In the genomic region with DNA sequence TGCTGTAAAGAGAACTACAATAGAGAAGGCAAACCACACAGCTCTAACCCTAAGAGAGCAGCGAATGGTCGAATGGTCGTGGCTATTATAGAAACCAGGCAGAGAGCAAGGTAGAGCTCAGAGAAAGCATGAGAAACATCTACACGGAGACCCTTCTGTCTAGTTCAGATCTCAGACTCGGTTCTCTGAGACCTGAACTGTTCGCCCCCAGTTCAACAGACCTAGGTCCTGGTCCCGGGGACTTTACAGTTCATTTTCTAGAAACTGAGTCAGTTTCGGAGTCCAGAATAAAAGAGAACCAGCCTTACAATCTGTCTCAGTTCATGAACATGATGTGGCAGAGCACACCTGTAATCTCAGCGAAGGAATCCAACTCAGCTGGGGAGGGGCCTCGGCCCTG, we compare ENCODE assay signal across 9 mouse cellular contexts. TPM values are rescaled to one million over a fixed set of nuclear protein-coding genes. Genes with fewer than 3 reads are reported as not detected.
DNase-seq lines count a peak whose midpoint lies in the region; ATAC-seq and TF ChIP-seq lines count a peak whose summit lies in the region.
"Had no signal": no experiment of that assay in that cellular context is flagged by ENCODE, and none has a peak within 500 bp of the region (broad histone marks: within the 10 kb centered on the region; RNA-seq: fewer than 3 reads in every experiment).

No protein-coding gene starts in this region.

- no peak for DNase-seq in heart, adult 18-20 months
- DNase-seq in G1E (ENCODE audit: low spot score) = no peak
- DNase-seq in midbrain, embryonic 11.5 days (ENCODE audit: low spot score, missing footprints) = peak; percentile 93
- no peak for DNase-seq in layer of hippocampus, postnatal 36 days
- DNase-seq in spleen, postnatal 14 days (ENCODE audit: low spot score in 2 of 2) = no peak

- H3K4me3 ChIP-seq in heart, embryonic 13.5 days = peak overlapping the region; percentile 84
- peak overlapping the region; percentile 65; the same call in 1 of the 2 replicates for H3K4me3 ChIP-seq in G1E (ENCODE audit: low read depth, low read length)
- H3K4me3 ChIP-seq in hindbrain, embryonic 13.5 days = peak overlapping the region; percentile 58
- H3K4me3 ChIP-seq in midbrain, embryonic 11.5 days (ENCODE audit: low read depth, low read length) = peak overlapping the region; percentile 28

- no peaks in the 10 kb centered on the region for H3K27me3 ChIP-seq in heart, embryonic 13.5 days (replicated peaks)
- no peaks in the 10 kb centered on the region for H3K27me3 ChIP-seq in G1E (ENCODE audit: insufficient read depth, low read length)
- no peaks in the 10 kb centered on the region for H3K27me3 ChIP-seq in hindbrain, embryonic 13.5 days
- H3K27me3 ChIP-seq in midbrain, embryonic 11.5 days (ENCODE audit: control insufficient read depth, insufficient read depth, low read length) = no peaks in the 10 kb centered on the region

- peak overlapping the region; percentile 96 for H3K27ac ChIP-seq in heart, embryonic 13.5 days (replicated peaks)
- H3K27ac ChIP-seq in hindbrain, embryonic 13.5 days = peak overlapping the region; percentile 85
- no peak overlapping the region for H3K27ac ChIP-seq in midbrain, embryonic 11.5 days (ENCODE audit: low read depth, low read length)
- H3K27ac ChIP-seq: macrophage had no signal

- TF ChIP-seq CTCF in G1E (IDR thresholded peaks at IDR 0.05; ENCODE audit: low read depth, low read length) = no peak

- no peaks in the 10 kb centered on the region for H3K9me3 ChIP-seq in heart, embryonic 13.5 days
- no peaks in the 10 kb centered on the region for H3K9me3 ChIP-seq in G1E (replicated peaks)
- no peaks in the 10 kb centered on the region for H3K9me3 ChIP-seq in hindbrain, embryonic 13.5 days
- no peaks in the 10 kb centered on the region for H3K9me3 ChIP-seq in midbrain, embryonic 11.5 days (ENCODE audit: control insufficient read depth, low read length)

- peak overlapping the region; percentile 88 for H3K4me2 ChIP-seq in heart, embryonic 13.5 days
- peak overlapping the region; percentile 91 for H3K4me2 ChIP-seq in hindbrain, embryonic 13.5 days
- H3K4me2 ChIP-seq in midbrain, embryonic 11.5 days = peak overlapping the region; percentile 91

- 19% methylated on average over 10 of the region's 10 CpGs for WGBS in heart, embryonic 13.5 days
- WGBS in hindbrain, embryonic 13.5 days = 9% methylated on average over 10 of the region's 10 CpGs
- WGBS in midbrain, embryonic 11.5 days = 11% methylated on average over 10 of the region's 10 CpGs

- peaks cover 76% of the 10 kb centered on the region for H3K4me1 ChIP-seq in heart, embryonic 13.5 days
- peaks cover 59% of the 10 kb centered on the region for H3K4me1 ChIP-seq in G1E (ENCODE audit: insufficient read depth, low read depth, low read length)
- H3K4me1 ChIP-seq in hindbrain, embryonic 13.5 days (replicated peaks) = peaks cover 57% of the 10 kb centered on the region
- H3K4me1 ChIP-seq in midbrain, embryonic 11.5 days (ENCODE audit: control insufficient read depth, insufficient read depth, low read length) = peaks cover 46% of the 10 kb centered on the region

- H3K9ac ChIP-seq in heart, embryonic 13.5 days = peak overlapping the region; percentile 96
- H3K9ac ChIP-seq in hindbrain, embryonic 13.5 days = peak overlapping the region; percentile 59
- H3K9ac ChIP-seq in midbrain, embryonic 11.5 days (ENCODE audit: low read length) = peak overlapping the region; percentile 49

- no peaks in the 10 kb centered on the region for H3K36me3 ChIP-seq in heart, embryonic 13.5 days
- H3K36me3 ChIP-seq in G1E (replicated peaks) = peaks cover 14% of the 10 kb centered on the region
- H3K36me3 ChIP-seq in hindbrain, embryonic 13.5 days = no peaks in the 10 kb centered on the region
- H3K36me3 ChIP-seq in midbrain, embryonic 11.5 days (ENCODE audit: control insufficient read depth, insufficient read depth, low read length) = no peaks in the 10 kb centered on the region

- ATAC-seq in heart, embryonic 13.5 days (ENCODE audit: extremely low read depth, insufficient number of reproducible peaks, low FRiP score, low TSS enrichment) = no peak
- no peak for ATAC-seq in G1E (ENCODE audit: extremely low read depth, insufficient number of reproducible peaks, low FRiP score, poor library complexity, severe bottlenecking)
- ATAC-seq in hindbrain, embryonic 13.5 days (ENCODE audit: low FRiP score) = no peak
- no peak for ATAC-seq in midbrain, embryonic 11.5 days (ENCODE audit: low FRiP score)
- no peak for ATAC-seq in inflammation-experienced regulatory T-cells, adult 6 months

RNA-seq across cellular contexts. Expression of gene Id1, which starts 1.6 kb away (rescaled TPM):
- 56.7 and 58.8 TPM in 2 replicates for polyA plus RNA-seq in heart, embryonic 13.5 days (2015; fragmentation: Nextera tagmentation; extraction: Ambion mirVana)
- 10 to 100 TPM; 63.7 to 75.1 TPM for total RNA-seq in heart, adult 18-20 months (2021)
- total RNA-seq in G1E (2014; fragmentation: Nextera tagmentation) (20.8 and 21.7 TPM in 2 replicates), G1E (2017) (33.2 and 41.4 TPM in 2 replicates)
- 110 TPM in 2 replicates for polyA plus RNA-seq in G1E (2012)
- 68.7 and 87.0 TPM in 2 replicates for polyA plus RNA-seq in hindbrain, embryonic 13.5 days (2015; fragmentation: Nextera tagmentation; extraction: Ambion mirVana)
- polyA plus RNA-seq in midbrain, embryonic 11.5 days (2014; fragmentation: Nextera tagmentation; extraction: Ambion mirVana) = 66.0 and 70.7 TPM in 2 replicates
- 10 to 100 TPM; 15.3 to 19.8 TPM for total RNA-seq in layer of hippocampus, postnatal 36 days (2021)
- under 1 TPM in 1 of 3 experiments, not detected in 2; 0.91 TPM for polyA plus RNA-seq in inflammation-experienced regulatory T-cells, adult 6 months (2017; shearing (Covaris generic))

RNA-seq across cellular contexts. Expression of gene Cox4i2, which starts 19.5 kb away (rescaled TPM):
- 11.8 and 13.4 TPM in 2 replicates for polyA plus RNA-seq in heart, embryonic 13.5 days (2015; fragmentation: Nextera tagmentation; extraction: Ambion mirVana)
- 10 to 100 TPM; 11.9 to 15.2 TPM for total RNA-seq in heart, adult 18-20 months (2021)
- total RNA-seq in G1E (2014; fragmentation: Nextera tagmentation) (not detected in 2 replicates), G1E (2017) (0.16 TPM in 1 of 2 replicates, not detected in the other)
- not detected in 2 replicates for polyA plus RNA-seq in G1E (2012)
- polyA plus RNA-seq in hindbrain, embryonic 13.5 days (2015; fragmentation: Nextera tagmentation; extraction: Ambion mirVana) = 4.6 and 5.4 TPM in 2 replicates
- polyA plus RNA-seq in midbrain, embryonic 11.5 days (2014; fragmentation: Nextera tagmentation; extraction: Ambion mirVana) = 2.8 and 3.7 TPM in 2 replicates
- total RNA-seq in layer of hippocampus, postnatal 36 days (2021) = 1 to 10 TPM; 1.7 to 2.7 TPM
- not detected for polyA plus RNA-seq in inflammation-experienced regulatory T-cells, adult 6 months (2017; shearing (Covaris generic))
- polyA plus RNA-seq: macrophage had no signal

RNA-seq across cellular contexts. Expression of gene Mcts2, which starts 47.7 kb away (rescaled TPM):
- polyA plus RNA-seq in heart, embryonic 13.5 days (2015; fragmentation: Nextera tagmentation; extraction: Ambion mirVana) = 23.0 and 25.3 TPM in 2 replicates
- total RNA-seq in heart, adult 18-20 months (2021) = 10 to 100 TPM; 15.8 to 16.4 TPM
- 24.2 and 24.3 TPM in 2 replicates for total RNA-seq in G1E (2014; fragmentation: Nextera tagmentation)
- total RNA-seq in G1E (2017) = 30.0 and 33.3 TPM in 2 replicates
- 2.1 and 2.6 TPM in 2 replicates for polyA plus RNA-seq in G1E (2012)
- polyA plus RNA-seq in hindbrain, embryonic 13.5 days (2015; fragmentation: Nextera tagmentation; extraction: Ambion mirVana) = 39.4 and 47.2 TPM in 2 replicates
- 43.4 and 48.6 TPM in 2 replicates for polyA plus RNA-seq in midbrain, embryonic 11.5 days (2014; fragmentation: Nextera tagmentation; extraction: Ambion mirVana)
- total RNA-seq in layer of hippocampus, postnatal 36 days (2021) = 10 to 100 TPM; 19.7 to 22.9 TPM
- 1 to 10 TPM; 2.4 to 3.7 (median 2.5) TPM for polyA plus RNA-seq in inflammation-experienced regulatory T-cells, adult 6 months (2017; shearing (Covaris generic))

Comparison
In these comparisons a context has a peak if more than half of its experiments do, and no peak if none do; other contexts are left out.
1. H3K4me3 ChIP-seq: peak in every context shown above with its lines; median percentile 84 in heart, embryonic 13.5 days; 65 in G1E; 58 in hindbrain, embryonic 13.5 days; 28 in midbrain, embryonic 11.5 days.
2. RNA of gene Id1, which starts 1.6 kb away (polyA plus RNA-seq): 110 TPM in G1E, 68.7 to 87.0 TPM in hindbrain, embryonic 13.5 days, 66.0 to 70.7 TPM in midbrain, embryonic 11.5 days and 56.7 to 58.8 TPM in heart, embryonic 13.5 days; 0.91 TPM in inflammation-experienced regulatory T-cells, adult 6 months; every median in the first group is over 10 times any median in the second.
3. Peak in every context shown above with its lines, with median percentiles within 50 percentile points of each other: H3K4me2 ChIP-seq and H3K9ac ChIP-seq.